Mouse (Mus musculus) heart, adult 18-20 months (tissue): ENCODE measurements around the gene Afap1. TPM values are rescaled to one million over a fixed set of nuclear protein-coding genes. Genes with fewer than 3 reads are reported as not detected.

Experiments
- DNase-seq, 2 experiments: peaks; one replicate each; pipeline ENCODE4 v3.0.0; 2021 to 2022; ENCODE audit warnings: mixed read lengths in 1 of 2
- total RNA-seq, 2 experiments: library from RNA; stranded (reverse); gene quantifications; 2 replicates each; pipeline ENCODE4 v1.2.3; 2021

The Afap1 gene
- total RNA-seq, 2 experiments from 2014 or later, result 16.9 to 19.2 TPM

DNA sequence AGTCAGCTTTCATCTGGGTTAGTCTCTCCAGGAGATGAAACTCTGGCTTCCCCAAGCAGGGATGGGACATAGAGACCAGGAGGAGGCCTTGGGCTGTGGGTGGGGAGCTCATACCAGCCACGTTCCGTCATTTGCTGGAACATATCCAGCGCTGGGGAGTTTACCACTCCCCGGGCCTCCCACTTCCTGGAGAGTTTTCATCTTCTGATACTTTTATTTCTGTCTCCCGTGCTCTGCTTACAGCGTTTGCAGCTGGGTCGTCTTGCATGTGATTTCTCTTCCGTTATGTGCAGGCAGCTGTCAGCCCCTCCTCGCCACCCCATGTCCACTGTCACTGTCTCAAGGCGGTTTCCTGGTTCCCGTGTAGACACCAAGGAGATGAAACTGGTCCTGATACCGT lies 80.7 kb downstream of the Afap1 start:
- peak; percentile 89 to 91 for DNase-seq

DNA sequence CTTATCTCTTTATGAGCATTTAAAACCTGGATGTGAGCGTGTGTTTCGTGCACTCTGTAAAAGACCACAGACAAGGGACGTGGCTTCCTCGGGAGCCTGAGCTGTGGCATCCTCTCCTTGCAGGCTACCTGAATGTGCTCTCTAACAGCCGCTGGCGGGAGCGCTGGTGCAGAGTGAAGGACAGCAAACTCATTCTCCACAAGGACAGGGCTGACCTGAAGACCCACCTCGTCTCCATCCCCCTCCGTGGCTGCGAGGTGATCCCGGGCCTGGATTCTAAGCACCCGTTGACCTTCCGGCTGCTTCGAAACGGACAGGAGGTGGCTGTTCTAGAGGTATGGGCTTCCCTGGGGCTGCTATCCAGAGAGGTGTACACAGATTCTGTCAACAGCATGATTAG lies 81.1 kb downstream of the Afap1 start:
- no peak for DNase-seq

DNA sequence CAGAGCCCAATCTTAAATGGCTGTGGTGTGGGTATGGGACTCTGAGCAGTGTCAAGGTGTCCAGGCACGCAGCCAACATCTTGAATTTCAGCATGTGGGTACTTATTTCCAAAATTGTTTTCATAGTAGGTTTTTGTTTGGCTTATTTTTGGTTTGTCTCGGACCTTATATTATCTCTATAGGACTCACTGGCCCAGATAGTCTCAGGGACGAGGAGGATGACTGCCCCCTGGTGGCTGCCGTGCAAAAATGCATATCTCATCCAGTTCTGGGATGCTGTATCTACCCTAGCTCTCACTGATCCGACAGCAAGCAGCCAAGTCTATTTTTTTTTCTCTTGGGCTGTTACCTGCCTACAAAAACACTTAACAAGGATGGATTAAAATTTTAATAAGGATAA lies 82.6 kb downstream of the Afap1 start:
- peak; percentile 62 to 85 for DNase-seq

DNA sequence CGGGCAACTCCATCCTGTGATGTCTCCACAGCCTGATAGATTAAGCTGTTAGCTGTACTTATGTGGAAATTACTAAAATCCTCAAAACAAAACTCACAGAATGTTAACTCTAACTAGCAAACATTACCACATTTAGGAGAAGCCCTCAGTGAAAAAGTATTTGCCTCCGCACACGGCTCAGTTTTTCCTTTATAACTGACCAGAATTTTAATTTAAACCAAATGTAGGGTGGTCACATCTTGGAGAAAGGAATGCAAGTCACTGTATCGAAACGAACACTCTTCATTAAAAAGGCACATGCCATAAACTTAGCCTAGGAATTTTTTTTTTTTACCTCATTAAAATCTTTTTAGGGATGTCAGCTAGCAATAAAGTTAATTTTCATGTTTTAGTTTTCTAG lies 87.4 kb downstream of the Afap1 start:
- DNase-seq, result no peak

DNA sequence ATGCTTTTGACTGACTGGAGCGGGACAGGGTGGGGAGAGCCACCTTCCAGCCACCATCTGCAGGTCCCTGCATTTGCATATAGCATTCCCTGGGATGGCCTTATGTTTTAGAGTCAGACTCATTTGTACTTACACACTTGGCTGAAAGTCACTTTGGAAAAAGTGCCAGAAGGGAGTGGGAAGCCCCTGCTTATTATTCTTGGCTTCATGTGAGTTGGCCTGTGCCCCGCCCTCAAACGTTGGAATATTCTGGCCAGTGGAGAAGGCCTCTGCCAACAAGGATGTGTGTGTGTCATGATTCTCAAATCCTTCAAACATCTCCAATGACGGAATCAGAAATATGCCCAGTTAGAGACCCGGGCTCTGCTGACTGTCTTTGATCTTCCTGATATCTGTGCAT lies 88.2 kb downstream of the Afap1 start:
- peak in 1 of 2 experiments; percentile 48 for DNase-seq

DNA sequence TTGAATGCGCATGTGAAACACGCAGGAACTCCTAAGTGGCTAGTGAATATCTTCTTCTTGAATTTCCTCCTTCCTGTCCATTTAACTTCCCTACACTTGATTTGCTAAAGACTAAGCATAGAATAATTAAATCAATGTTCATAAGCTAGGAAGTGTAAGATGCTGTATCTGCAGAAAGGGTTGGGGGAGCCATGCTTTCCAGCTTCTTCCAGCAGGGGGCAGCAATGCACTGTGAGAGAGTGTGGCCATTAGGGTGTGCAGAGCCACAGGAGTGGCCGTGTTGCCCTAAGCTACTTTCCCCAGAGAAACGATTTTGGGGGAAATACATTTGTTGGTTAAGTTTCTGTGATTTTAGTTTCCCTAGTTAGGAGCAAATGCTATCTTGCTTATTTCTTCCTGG lies 88.9 kb downstream of the Afap1 start:
- DNase-seq, result peak; percentile 61 to 92

DNA sequence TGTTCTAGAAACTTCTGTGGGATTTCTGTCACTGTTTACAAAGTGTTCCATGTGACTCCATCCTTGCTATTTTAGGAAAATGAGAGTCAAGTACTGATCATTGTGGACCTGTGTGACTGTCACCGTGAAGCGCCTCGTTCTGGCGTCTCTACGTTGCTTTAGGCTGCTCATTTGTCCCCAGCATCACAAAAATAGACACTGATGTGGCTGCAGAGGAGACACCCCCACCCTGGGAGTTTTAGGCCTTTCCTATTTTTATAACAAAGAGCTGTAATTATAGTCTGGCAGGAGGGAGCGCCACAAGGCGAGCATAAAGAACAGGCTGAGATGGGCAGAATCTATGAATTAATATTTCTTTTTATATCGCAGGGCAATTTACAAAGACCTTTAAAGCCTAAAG lies 92.5 kb downstream of the Afap1 start:
- peak; percentile 38 to 57 for DNase-seq

DNA sequence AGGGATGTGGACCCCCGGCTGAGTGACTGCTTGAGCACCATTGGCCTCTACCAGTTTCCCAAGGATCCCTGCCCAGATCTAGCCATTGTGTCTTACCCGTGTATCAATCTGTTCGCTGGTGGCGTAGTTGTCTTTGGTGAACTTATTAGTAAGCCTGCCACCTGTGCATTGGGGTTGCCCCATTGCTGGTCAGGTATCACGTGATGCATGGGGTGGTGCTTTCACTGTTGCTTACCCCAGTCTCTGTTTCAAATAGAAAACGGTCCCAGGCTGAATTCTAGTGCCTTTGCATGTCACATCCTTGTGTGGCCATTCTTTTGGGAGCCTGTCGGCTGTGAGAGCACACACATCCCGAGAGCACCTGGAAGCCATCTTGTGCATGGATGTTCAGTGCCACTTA lies 95.0 kb downstream of the Afap1 start:
- DNase-seq, result no peak

DNA sequence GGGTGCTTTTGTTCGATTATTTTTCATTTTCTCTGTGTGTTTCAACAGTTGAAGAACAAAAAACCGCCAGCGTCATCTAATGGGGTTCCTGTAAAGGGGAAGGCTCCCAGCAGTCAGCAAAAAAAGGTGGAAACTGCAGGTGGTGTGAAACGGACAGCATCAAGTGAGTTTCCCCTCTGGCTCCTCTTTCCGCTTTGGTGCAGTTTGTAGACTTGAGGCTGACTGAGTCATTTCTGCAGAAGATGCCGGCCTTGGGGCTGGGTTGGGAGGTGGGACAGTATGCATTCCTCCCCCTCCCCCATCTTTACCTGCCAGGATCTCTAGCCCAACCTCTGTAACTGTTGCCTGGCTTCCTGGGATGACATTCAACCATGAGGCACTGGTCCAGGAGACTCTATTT lies 96.4 kb downstream of the Afap1 start:
- DNase-seq, result no peak

DNA sequence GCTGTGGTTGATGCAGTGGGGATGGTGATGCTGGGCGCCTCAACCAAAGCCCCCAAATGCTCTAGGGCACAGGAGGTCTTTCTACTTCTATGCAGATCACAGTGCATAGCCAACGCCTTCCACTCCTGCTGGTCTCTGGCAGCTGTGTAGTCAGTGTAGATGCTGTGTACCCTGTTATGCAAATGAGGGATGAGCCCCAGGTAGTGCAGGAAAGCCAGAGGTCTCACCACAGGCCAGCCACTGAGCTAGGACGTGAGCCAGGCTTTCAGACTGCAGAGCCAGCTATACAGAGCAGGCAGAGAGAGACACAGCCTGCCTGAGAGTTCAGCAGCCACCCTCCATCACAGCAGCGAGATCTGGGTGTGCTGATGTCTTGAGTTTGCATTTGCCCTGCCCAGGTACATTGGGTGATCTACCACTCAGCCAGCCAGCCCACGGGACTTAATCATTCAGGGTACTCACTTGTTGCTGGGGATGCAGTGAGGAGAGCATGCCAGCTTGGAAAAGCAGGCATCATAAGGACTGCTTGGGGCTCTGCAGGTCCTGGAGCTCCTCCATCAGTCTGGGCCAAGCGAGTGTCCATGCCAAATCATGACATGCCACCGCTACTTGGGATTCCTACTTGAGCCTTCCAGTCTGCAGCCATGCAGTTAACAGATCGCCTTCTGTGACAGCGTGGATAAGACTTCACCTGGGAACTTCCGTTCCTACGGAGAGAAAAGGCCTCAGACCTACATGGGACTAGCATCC lies 97.0 kb downstream of the Afap1 start:
- DNase-seq, result peak in 1 of 2 experiments; percentile 29

DNA sequence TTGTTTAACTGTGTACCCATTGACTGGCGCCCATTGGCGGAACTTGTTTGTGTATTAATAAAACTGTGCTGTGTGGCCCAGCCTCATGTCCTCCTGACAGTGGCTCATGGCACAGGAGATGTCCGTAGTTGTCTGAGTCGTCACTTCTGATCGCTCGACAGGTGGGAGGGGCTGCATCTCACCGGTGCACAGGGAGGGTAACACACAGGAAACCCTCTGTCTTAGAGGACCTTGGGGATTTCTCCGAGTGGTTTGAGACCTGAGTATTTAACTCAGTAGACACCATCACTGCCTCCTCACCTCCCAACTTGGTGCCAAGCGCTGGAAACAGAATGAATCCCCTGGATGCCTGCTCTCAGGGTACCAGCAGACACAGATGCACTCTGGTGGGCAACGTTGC lies 110.7 kb downstream of the Afap1 start:
- no peak for DNase-seq

DNA sequence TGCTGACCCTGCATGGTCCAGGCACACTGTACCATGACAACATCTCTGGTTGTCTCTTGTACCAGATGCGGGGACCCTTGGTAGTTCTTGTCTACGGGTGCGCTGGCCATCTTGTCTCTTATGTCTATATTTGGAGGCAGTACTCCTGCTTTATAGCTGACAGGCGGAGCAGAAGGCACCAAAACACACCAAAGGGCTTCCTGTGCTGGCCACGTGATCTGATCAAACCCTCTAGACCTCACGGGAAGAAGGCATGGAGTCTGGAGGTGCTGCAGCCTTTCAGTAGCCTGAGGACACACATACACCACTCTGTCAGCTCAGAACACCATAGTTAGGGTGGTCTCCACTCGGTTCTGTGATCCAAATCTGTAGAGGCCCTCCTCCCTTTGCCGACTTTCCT lies 113.0 kb downstream of the Afap1 start:
- DNase-seq, result no peak

DNA sequence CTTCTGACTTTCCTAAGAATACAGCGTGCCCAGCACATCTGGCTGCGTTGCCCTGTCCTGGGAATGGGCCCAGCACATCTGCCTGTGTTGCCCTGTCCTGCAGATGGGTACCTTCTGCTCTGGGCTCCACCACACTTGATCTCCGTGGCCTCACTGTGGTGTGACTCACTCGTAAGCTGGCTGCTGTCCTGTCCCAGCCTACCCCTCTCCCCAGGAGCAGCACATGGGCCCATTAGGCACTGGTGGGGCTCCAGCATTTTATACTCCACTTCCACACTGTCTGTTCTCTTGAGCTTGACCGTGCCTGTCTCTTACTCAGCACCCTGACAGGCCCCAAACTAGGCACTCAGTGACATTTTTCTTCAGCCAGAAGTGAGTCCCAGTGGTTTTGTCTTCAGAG lies 113.5 kb downstream of the Afap1 start:
- DNase-seq, result no peak

DNA sequence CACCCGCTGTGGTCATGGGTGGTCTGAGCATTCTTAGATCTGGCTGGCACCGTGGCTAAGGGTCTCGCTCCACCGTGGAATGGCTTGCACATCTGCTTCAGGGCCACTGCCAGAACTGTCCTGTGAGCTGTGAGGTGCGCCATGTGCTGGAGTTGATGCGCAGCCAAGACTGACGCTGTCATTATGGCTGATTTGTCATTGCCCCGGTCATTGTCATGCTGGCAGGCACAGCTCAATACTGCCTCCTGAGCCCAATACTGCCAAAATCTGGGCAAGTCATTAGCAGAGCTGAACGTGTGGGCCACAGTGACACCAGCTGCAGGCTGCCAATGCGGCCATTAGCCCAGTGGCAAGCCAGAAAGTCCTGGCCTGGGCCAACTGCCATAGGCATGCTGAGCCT lies 114.5 kb downstream of the Afap1 start:
- peak; percentile 39 to 42 for DNase-seq

DNA sequence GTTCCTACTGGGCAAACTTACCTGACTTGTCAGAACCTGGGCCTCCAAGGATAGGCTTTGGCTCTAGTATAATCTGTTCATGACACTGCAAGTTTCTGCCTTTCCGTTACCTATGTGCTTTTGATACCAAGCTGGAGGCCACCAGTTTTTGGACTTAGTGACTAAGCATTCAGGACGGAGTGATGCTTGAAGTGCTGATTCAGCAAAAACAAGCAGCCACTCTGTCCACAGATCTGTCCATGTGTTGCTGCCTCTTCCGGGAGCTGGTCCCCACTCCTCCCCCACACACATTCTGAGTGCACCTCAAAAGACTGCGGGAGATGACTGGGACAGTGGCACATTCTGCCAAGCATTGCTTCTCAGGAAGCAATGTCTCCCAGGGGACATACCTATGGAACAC lies 116.3 kb downstream of the Afap1 start:
- DNase-seq, result no peak

DNA sequence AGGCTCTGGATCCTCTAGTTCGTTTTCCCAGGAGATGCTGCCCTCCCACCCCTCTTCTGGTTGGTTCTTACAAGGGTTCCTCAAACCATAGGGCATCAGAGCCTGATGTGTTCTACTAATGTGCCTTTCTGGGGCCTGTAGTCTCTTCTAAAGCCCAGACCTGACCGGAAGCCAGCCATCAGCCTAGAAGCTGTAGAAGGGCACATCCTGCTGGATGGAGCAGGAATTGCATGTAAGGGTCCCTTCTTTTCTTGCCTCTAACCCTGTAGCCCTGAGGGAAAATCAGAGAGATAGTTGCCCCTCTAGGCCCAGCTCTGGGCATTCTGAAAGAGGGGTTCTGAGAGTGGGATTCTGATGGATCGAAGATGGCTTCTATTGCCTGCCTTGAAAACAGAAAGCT lies 125.2 kb downstream of the Afap1 start:
- peak in 1 of 2 experiments; percentile 53 for DNase-seq

DNA sequence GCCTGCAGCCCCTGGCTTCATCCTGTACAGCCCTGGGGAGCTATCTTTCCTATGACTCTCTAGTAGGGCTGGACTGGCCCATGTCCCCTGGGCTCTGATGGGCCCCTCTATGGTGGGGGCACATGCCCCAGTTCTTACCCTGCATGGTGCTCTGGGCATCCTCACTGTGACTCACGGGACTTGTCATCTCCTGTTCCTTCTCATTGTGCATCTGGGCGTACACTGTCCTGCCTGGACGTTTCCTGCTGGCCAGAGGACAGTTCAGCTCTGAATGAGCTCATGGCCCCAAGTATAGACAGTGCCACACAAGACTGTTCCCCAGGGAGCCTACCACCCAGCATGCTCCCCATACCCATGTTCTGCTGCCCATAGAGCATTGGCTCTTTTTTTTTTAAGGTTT lies 128.0 kb downstream of the Afap1 start:
- DNase-seq, result no peak

DNA sequence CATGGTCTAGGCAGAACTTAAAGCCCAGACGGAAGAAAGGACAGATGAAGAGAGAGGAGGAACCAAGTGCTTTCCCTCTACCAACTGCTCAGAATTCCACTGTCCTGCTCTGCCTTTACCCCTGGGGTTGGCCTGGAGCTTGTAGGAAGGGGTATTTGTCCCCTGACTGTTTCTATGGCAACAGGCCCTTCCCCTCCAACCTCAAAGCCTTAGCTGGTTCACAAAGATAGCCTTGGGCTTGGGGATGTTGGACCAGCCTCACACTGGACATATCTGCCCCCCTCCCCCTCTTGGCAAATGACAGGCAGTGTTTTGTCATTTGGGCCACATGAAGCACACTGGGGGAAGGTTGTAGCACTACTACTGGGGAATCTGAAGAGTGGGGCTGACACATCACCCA lies 129.2 kb downstream of the Afap1 start:
- DNase-seq, result no peak

DNA sequence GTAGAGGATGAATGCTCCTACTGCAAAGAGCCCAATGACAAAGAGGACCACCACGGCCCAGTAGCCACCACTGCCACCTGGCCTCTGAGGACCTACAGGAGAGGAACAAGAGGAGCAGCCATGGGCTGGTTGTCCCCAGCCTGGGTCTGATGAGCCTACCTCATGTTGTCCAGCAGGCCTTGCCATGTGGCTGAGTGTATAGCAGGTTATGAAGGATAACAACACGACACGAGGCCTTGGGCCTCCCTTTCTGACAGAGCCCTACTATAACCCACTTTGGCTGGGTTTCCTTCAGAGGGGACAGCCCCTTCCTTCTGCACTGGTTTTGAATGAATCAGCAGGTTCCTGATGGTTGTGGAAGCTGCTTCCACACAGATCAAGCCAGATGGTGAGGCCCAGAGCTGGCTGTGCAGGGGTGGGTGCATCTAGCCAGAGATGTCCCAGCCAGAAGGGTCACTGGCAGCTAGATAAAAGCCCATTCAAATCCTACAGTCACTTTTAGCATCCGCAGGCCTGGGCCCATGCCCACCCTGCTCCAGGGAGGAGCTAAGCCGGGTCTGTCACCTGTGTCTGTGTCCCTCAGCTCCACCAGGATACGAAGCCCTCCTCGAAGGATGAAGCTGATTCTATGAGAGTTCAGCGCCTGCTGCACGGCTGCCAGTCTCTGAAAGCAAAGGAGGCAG lies 131.0 kb downstream of the Afap1 start:
- DNase-seq, result no peak

DNA sequence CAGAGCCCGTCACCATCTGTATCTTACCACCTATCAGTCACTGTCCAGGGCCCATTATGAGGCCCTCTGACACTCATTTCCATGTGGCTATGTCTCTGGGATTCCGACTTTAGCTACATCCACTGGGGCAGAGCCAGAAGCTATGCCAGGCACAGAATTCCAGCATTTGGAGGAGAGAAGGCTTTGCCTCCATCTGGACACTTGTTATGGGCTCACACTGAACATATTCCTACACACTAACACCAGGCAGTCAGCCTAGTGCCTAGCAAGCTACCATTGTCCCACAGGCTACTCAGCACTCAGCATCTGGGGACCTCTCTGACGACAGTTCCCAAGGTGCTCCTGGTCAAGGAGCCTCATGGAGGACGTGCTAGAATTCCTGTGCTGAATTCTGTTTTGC lies 132.0 kb downstream of the Afap1 start:
- no peak for DNase-seq

DNA sequence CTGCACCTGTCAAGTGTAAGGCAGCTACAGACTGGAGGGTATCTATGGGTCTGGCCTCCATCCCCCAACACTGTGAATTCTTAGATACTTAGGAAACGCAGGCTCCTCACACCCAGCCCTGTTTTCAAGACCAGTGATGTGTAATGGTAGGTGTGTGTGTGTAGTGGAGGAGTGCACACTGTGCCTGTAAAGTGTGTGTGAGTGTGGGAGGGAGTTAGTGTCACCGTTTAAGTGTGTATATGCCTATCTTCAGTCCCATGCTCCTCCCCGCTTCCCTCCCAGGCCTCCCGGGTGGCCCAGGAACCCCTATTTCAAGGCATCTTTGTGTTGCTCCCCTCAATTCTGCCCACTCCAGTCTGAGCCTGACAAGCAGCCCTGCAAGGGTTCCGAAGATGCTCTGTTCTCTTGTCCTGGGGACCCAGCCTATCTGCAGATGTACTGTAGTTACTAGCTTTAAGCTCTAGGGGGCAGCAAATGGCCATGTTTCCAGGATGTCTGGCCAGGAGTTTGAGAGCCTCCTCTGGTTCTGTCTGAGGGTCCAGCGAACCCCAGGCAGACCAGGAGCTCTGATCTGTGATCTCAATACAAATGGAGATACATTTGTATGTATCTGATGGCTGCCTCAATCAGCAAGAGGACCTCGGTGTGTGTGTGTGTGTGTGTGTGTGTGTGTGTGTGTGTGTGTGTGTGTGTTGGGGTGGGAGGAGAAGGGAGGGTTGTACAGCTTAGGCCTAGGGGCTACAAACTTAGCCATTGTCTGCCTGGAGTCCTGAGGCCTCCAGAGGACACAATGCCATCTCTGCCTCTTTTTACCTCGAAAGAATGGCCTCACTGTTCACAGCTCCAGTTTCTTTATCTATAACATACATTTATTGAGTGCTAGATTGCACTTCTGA lies 140.7 kb downstream of the Afap1 start:
- DNase-seq, result peak; percentile 42 to 69

DNA sequence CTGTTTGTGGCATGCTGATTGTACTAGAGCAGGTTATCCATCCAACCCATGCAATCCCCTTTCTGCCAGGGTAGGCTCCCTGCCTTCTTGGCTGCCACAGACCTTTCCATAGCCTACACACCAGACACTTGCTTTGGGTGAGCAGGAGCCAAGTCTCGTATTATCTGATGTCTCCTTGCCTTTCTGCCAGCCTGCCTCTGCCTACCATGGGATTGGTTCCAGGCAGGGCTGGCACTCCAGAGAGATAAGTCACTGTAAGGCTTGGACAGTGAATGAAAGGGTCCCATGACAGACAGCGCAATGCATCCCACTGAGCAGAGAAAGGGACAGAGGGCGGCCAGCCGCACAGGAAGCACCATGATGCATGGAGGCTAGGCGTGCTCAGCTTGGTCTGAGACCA lies 146.5 kb downstream of the Afap1 start:
- peak; percentile 14 to 27 for DNase-seq
